Mouse (Mus musculus) erythroblast, embryonic 14.5 days (primary cell): Measurements from ENCODE around the gene Il21r.

Experiments
- GATA1 ChIP-seq: IDR thresholded peaks from 2 replicates; pipeline ENCODE4 v1.6.1; 2012; ENCODE audit warnings: low read length, inconsistent platforms, mixed read lengths
- TAL1 ChIP-seq: IDR thresholded peaks from 3 replicates; pipeline ENCODE4 v1.6.1; 2012; ENCODE audit warnings: low read length, inconsistent platforms, mixed read lengths

GRCm38 (mm10) chr7:125574832-125575231 lies 28.4 kb upstream of the Il21r start:
- TF ChIP-seq GATA1 (no peak), TAL1 (no peak)
